Mouse (Mus musculus) hindbrain, embryonic 11.5 days (tissue): ENCODE data around the gene Pdzd2. TPM values are rescaled to one million over a fixed set of nuclear protein-coding genes. Genes with fewer than 3 reads are reported as not detected.

Experiments used
- ATAC-seq: fragments of 200-750 bp; cut with Nextera tagmentation; 2 replicates; pipeline ENCODE4 v1.8.0; 2017; ENCODE audit warnings: mild to moderate bottlenecking, moderate TSS enrichment, moderate library complexity; ENCODE audit not compliant: low FRiP score
- DNase-seq: peaks from one replicate; pipeline ENCODE4 v3.0.0-alpha.2; 2015; ENCODE audit warnings: low spot score
- H3K27ac ChIP-seq: fragments of 300-500 bp; sonication (generic); 2 replicates; pipeline ENCODE4 v1.5.1; 2014; ENCODE audit warnings: mild to moderate bottlenecking, low read depth, low read length
- H3K27me3 ChIP-seq: fragments of 300-500 bp; sonication (generic); 2 replicates; pipeline ENCODE4 v1.6.1; 2014; ENCODE audit warnings: mild to moderate bottlenecking, low read length, moderate library complexity, mixed read lengths; ENCODE audit not compliant: control insufficient read depth, insufficient read depth
- H3K36me3 ChIP-seq: fragments of 300-500 bp; sonication (generic); 2 replicates; pipeline ENCODE4 v1.6.1; 2014; ENCODE audit warnings: mild to moderate bottlenecking, low read length, moderate library complexity, mixed read lengths; ENCODE audit not compliant: control insufficient read depth, insufficient read depth
- H3K4me1 ChIP-seq: fragments of 300-500 bp; sonication (generic); replicated peaks from 2 replicates; pipeline ENCODE4 v1.6.1; 2014; ENCODE audit warnings: low read length, mixed read lengths; ENCODE audit not compliant: control insufficient read depth, insufficient read depth
- H3K4me2 ChIP-seq: fragments of 300-500 bp; sonication (generic); replicated peaks from 2 replicates; pipeline ENCODE4 v1.6.1; 2014; ENCODE audit warnings: mild to moderate bottlenecking, low read depth, low read length
- H3K4me3 ChIP-seq: fragments of 300-500 bp; sonication (generic); 2 replicates; pipeline ENCODE4 v1.5.1; 2014; ENCODE audit warnings: low read depth, low read length
- H3K9ac ChIP-seq: fragments of 300-500 bp; sonication (generic); 2 replicates; pipeline ENCODE4 v1.6.1; 2014; ENCODE audit warnings: low read depth, low read length
- H3K9me3 ChIP-seq: fragments of 300-500 bp; sonication (generic); 2 replicates; pipeline ENCODE4 v1.6.1; 2016; ENCODE audit warnings: low read length; ENCODE audit not compliant: control insufficient read depth
- WGBS: fragments of 180-500 bp; shearing (Covaris S2); extraction: QIAGEN DNeasy Blood & Tissue Kit; methylation state at CpG from one replicate; pipeline ENCODE4 v1.1.7; 2014; 5-methylcytosine and 5-hydroxymethylcytosine counted together
- polyA plus RNA-seq: library from polyadenylated mRNA; unstranded; fragments of >200 nt; fragmentation: Nextera tagmentation; extraction: Ambion mirVana; gene quantifications from 2 replicates; pipeline ENCODE4 v1.2.1, GENCODE M21; 2014

Gene Pdzd2
- polyA plus RNA-seq, 1 experiment from 2014 or later, result 5.5 TPM

DNA sequence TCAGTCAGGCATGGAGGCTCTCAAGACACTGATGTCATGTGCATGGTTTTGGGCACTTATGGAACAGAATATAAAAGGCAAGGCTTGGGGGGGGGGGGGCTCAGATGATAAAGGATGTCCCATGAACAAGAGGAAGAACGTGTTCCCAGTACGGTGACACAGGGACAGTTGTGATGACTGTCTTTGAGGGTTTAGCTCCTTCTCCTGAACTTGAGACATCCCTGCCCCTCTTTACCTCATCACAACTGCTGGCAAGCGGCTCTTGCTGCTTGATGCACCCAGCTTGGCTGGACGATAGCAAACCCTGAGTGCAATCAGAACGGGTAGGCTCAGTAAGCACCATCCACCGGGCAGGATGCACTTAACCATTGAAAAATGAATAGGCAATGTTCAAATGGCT lies 192.9 kb downstream of the Pdzd2 start:
- Histone ChIP-seq H3K4me2 (no peak overlapping the region), H3K4me3 (no peak overlapping the region), H3K27ac (no peak overlapping the region), H3K9me3 (no peaks in the 10 kb centered on the region), H3K9ac (no peak overlapping the region), H3K36me3 (no peaks in the 10 kb centered on the region), H3K27me3 (peaks cover 5% of the 10 kb centered on the region), H3K4me1 (0 out of 2 replicates have a peak, but pooled peaks cover 2% of the 10 kb centered on the region)
- 84% methylated on average over 6 of the region's 6 CpGs for WGBS
- DNase-seq (no peak), ATAC-seq (no peak)

- WGBS, result 80% methylated on average over 6 of the region's 6 CpGs
- Histone ChIP-seq H3K27ac (no peak overlapping the region), H3K9me3 (no peaks in the 10 kb centered on the region), H3K4me3 (no peak overlapping the region), H3K27me3 (peaks cover 5% of the 10 kb centered on the region), H3K4me1 (0 out of 2 replicates have a peak, but pooled peaks cover 2% of the 10 kb centered on the region), H3K4me2 (no peak overlapping the region), H3K9ac (no peak overlapping the region), H3K36me3 (no peaks in the 10 kb centered on the region)
- ATAC-seq, result no peak
- no peak for DNase-seq
Observed at GRCm38 (mm10) chr15:12545671-12546070, 194.1 kb downstream of the Pdzd2 start.

DNA sequence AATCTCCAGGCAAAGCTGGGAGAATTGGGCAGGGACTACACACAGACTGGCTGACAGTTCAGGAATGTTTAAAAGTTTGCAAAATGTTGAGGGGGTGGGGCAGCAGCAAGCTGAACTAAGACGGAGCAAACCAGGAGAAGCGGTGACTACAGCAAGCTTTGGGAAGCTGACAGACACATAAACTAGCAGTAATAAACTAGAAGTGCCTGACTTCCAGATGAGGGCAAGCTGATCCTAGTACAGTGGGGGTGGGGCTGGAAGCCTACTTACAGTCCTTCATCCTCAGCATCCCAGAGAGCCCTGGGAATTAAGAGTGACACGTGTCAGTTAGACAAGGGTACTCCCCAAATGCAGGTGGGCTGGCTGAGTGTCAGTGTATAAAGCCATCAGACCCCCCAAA lies 194.5 kb downstream of the Pdzd2 start:
- peaks cover 2% of the 10 kb centered on the region; the same call in 1 of the 2 replicates for H3K27me3 ChIP-seq
- H3K9ac ChIP-seq, result no peak overlapping the region
- 0 out of 2 replicates have a peak, but pooled peaks cover 2% of the 10 kb centered on the region for H3K4me1 ChIP-seq
- no peaks in the 10 kb centered on the region for H3K9me3 ChIP-seq
- no peak for DNase-seq
- no peak overlapping the region for H3K4me2 ChIP-seq
- H3K4me3 ChIP-seq, result no peak overlapping the region
- no peak overlapping the region for H3K27ac ChIP-seq
- 70% methylated on average over 3 of the region's 3 CpGs for WGBS
- ATAC-seq, result no peak
- no peaks in the 10 kb centered on the region for H3K36me3 ChIP-seq

DNA sequence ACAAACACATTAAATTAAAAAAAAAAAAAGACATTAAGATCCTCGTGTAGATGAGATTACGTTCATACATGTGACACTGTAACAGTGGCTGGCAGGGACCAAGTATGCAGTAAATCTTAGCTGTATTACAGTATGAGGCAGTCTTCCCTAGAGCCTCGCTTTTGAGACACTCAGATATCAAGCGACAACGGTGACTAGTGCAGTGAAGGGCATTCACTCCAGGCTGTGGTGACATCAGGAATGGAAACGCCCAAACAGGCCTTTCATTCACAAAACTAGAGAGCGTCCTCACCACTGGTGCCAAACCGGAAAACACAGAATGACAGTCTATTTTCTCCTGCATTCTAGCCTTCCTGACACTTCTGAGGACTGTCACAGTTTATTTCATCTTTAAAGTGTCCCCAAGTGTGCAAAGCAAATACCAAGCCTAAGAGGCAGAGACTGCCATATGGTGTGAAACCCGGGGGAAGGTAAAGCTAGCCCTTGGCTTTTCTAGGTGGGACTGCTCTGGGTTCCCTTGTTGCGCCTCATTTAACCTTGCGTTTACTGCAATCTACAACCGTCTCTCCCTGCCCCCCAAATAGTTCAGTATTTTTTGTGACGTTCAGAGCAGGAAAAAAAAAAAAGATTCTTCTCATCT lies 195.9 kb downstream of the Pdzd2 start:
- DNase-seq (no peak), ATAC-seq (no peak)
- Histone ChIP-seq H3K4me3 (no peak overlapping the region), H3K36me3 (no peaks in the 10 kb centered on the region), H3K9me3 (no peaks in the 10 kb centered on the region), H3K27ac (no peak overlapping the region), H3K4me2 (no peak overlapping the region), H3K4me1 (no peaks in the 10 kb centered on the region), H3K9ac (no peak overlapping the region), H3K27me3 (no peaks in the 10 kb centered on the region)
- 82% methylated on average over 13 of the region's 13 CpGs for WGBS

DNA sequence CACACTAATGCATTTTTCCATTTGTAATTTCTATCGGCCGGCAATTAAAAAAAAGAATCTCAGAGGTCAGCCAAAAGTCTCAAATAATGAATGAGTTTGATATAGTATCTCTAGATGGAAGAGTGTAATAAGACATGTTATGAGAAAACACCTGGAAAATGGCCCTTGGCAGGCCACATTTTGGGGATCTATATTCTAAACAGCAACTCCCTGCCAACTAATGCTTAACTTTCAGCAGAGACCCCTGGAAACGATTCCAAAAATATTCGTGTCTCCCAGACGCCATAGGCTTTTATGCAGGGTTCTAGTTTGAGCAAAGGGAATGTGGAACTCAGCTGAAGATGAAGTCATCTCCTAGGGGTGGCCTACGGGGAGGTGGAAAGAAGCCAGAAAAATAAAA lies 197.4 kb downstream of the Pdzd2 start:
- Histone ChIP-seq H3K4me1 (no peaks in the 10 kb centered on the region), H3K4me3 (no peak overlapping the region), H3K9ac (no peak overlapping the region), H3K9me3 (no peaks in the 10 kb centered on the region), H3K27me3 (no peaks in the 10 kb centered on the region), H3K27ac (no peak overlapping the region), H3K4me2 (no peak overlapping the region), H3K36me3 (no peaks in the 10 kb centered on the region)
- no peak for ATAC-seq
- 94% methylated on average over 6 of the region's 6 CpGs for WGBS
- no peak for DNase-seq

- H3K27ac ChIP-seq, result no peak overlapping the region
- no peaks in the 10 kb centered on the region for H3K9me3 ChIP-seq
- no peaks in the 10 kb centered on the region for H3K36me3 ChIP-seq
- H3K4me2 ChIP-seq, result no peak overlapping the region
- no peaks in the 10 kb centered on the region for H3K27me3 ChIP-seq
- ATAC-seq, result no peak
- no peaks in the 10 kb centered on the region for H3K4me1 ChIP-seq
- 90% methylated on average over 11 of the region's 11 CpGs for WGBS
- H3K9ac ChIP-seq, result no peak overlapping the region
- no peak overlapping the region for H3K4me3 ChIP-seq
- no peak for DNase-seq
Observed at GRCm38 (mm10) chr15:12539618-12540302, 200.0 kb downstream of the Pdzd2 start.

DNA sequence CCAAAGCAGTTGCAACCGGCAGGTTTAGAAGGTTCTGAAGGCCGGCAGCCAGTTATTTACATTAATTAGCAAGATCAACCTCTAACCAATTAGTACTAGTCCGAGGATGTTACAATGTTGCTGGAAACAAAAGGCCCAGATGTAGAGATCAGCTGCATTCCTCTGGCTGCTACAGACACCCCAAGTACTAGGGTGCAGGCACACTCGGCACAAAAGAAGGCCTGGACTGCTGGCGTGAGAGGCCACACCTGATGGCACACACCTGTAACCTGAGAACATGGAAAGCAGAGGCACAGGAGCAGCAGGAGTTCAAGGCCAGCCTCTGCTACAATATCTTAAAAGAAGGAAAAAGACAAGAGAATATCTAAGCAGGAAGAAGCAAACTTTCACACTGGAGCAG lies 206.5 kb downstream of the Pdzd2 start:
- no peak overlapping the region for H3K4me2 ChIP-seq
- DNase-seq (no peak), ATAC-seq (no peak)
- H3K9ac ChIP-seq, result no peak overlapping the region
- 84% methylated on average over 5 of the region's 5 CpGs for WGBS
- H3K27ac ChIP-seq, result no peak overlapping the region
- no peaks in the 10 kb centered on the region for H3K27me3 ChIP-seq
- no peaks in the 10 kb centered on the region for H3K36me3 ChIP-seq
- no peaks in the 10 kb centered on the region for H3K4me1 ChIP-seq
- no peak overlapping the region for H3K4me3 ChIP-seq
- H3K9me3 ChIP-seq, result no peaks in the 10 kb centered on the region

DNA sequence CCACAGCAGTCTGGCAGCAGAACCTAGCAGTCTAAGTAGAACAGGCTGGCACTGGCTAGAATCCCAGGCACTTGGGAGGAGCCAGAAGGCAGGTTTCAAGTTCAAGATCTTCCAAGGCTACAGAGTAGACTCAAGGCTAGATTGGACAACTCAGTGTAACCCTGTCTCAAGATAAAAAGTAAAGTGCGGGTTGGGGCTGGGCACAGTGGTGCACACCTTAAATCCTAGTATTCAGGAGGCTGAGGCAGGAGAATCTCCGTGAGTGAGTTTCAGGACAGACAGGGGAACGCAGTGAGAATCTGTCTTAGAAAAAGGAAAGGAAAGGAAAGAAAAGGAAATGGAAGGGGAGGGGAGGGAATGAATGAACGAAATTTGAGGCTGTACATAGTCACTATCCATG lies 207.2 kb downstream of the Pdzd2 start:
- WGBS, result 88% methylated on average over 4 of the region's 4 CpGs
- ATAC-seq, result no peak
- no peak for DNase-seq

GRCm38 (mm10) chr15:12522810-12523209 lies 216.9 kb downstream of the Pdzd2 start:
- ATAC-seq, result no peak
- WGBS, result 87% methylated on average over 7 of the region's 7 CpGs
- H3K27ac ChIP-seq, result no peak overlapping the region

More for the DNA sequence above, 207.2 kb downstream of the Pdzd2 start:
- no peak overlapping the region for H3K4me2 ChIP-seq
- no peak overlapping the region for H3K27ac ChIP-seq
- no peaks in the 10 kb centered on the region for H3K9me3 ChIP-seq
- no peaks in the 10 kb centered on the region for H3K36me3 ChIP-seq
- H3K9ac ChIP-seq, result no peak overlapping the region
- no peaks in the 10 kb centered on the region for H3K27me3 ChIP-seq
- no peak overlapping the region for H3K4me3 ChIP-seq
- H3K4me1 ChIP-seq, result no peaks in the 10 kb centered on the region

More at GRCm38 (mm10) chr15:12522810-12523209, 216.9 kb downstream of the Pdzd2 start:
- no peak for DNase-seq
- Histone ChIP-seq H3K27me3 (no peaks in the 10 kb centered on the region), H3K4me2 (no peak overlapping the region), H3K9ac (no peak overlapping the region), H3K9me3 (no peaks in the 10 kb centered on the region), H3K4me1 (no peaks in the 10 kb centered on the region), H3K36me3 (no peaks in the 10 kb centered on the region), H3K4me3 (no peak overlapping the region)
